Mouse (Mus musculus) bone marrow, adult 2 months (tissue): ENCODE data around the gene Rtn4rl1.

Source experiments
- CTCF ChIP-seq: fragments of 200-500 bp; IDR thresholded peaks from 2 replicates; pipeline ENCODE4 v1.5.1; 2011; ENCODE audit warnings: low read length, control low read depth; ENCODE audit not compliant: control insufficient read depth, insufficient read depth
- POLR2A ChIP-seq: fragments of 200-500 bp; IDR thresholded peaks from 2 replicates; pipeline ENCODE4 v1.6.1; 2011; ENCODE audit warnings: low read depth, mild to moderate bottlenecking, control low read depth, low read length, borderline replicate concordance; ENCODE audit not compliant: control insufficient read depth

DNA sequence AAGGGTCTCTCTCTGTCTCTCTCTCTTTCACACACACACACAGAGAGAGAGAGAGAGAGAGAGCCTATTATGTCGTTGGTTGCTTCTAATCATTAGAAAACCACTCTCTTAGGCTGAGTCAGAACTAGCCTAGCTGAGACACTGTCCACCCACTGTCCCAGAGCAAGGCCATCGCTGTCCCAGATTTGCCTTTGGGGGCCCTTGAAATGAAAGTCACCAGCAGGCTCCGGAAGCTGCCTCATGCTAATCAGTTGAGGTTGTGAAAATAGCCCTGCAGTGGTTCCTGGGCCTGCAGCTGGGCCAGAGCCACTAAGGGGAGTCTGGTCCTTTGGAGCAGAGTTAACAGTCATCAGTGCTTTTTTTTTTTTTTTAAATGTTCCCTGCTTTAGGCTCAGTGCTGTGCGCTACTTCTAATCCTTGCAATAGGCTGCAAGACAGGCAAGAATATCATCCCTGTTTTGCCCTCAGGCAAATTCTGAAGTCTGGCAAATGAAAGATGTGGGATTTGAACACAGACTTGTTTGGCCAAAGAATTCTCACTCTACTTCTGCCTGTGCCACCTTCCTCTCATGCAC is 92.4 kb downstream of the Rtn4rl1 start:
- TF ChIP-seq CTCF, result no peak
- no peak for TF ChIP-seq POLR2A
